Mouse (Mus musculus): Measurements from ENCODE around the gene Swap70.

GRCm38 (mm10) chr7:110265796-110266195 lies 44.3 kb downstream of the Swap70 start:
- TF ChIP-seq CTCF (IDR thresholded peaks at IDR 0.05) (peak; percentile 99), EP300 (IDR thresholded peaks at IDR 0.05) (peak; percentile 33; the same call in 1 of the 2 replicates)

Data from lung, postnatal 0 days (tissue).